Mouse (Mus musculus) stomach, postnatal 0 days (tissue): ENCODE measurements around the gene Btbd8. TPM values are rescaled to one million over a fixed set of nuclear protein-coding genes. Genes with fewer than 3 reads are reported as not detected.

Experiments
- ATAC-seq: fragments of 200-750 bp; cut with Nextera tagmentation; 2 replicates; pipeline ENCODE4 v1.8.0; 2017; ENCODE audit not compliant: low FRiP score, low TSS enrichment
- DNase-seq: peaks from one replicate; pipeline ENCODE4 v3.0.0-alpha.2; 2016; ENCODE audit warnings: low spot score
- H3K27ac ChIP-seq: fragments of 300-500 bp; sonication (generic); replicated peaks from 2 replicates; pipeline ENCODE4 v1.5.1; 2014; ENCODE audit warnings: mild to moderate bottlenecking, control low read depth
- H3K27me3 ChIP-seq: fragments of 300-500 bp; sonication (generic); 2 replicates; pipeline ENCODE4 v1.6.1; 2014; ENCODE audit warnings: low read length; ENCODE audit not compliant: control insufficient read depth, insufficient read depth
- H3K36me3 ChIP-seq: fragments of 300-500 bp; sonication (generic); 2 replicates; pipeline ENCODE4 v1.6.1; 2014; ENCODE audit warnings: low read length, mixed read lengths; ENCODE audit not compliant: control insufficient read depth, insufficient read depth
- H3K4me1 ChIP-seq: fragments of 300-500 bp; sonication (generic); replicated peaks from 2 replicates; pipeline ENCODE4 v1.6.1; 2014; ENCODE audit warnings: antibody characterized with exemption; ENCODE audit not compliant: control insufficient read depth, insufficient read depth
- H3K4me2 ChIP-seq: fragments of 300-500 bp; sonication (generic); replicated peaks from 2 replicates; pipeline ENCODE4 v1.6.1; 2014; ENCODE audit warnings: low read depth, mild to moderate bottlenecking, control low read depth, moderate library complexity
- H3K4me3 ChIP-seq: fragments of 300-500 bp; sonication (generic); 2 replicates; pipeline ENCODE4 v1.5.1; 2014; ENCODE audit warnings: low read depth, low read length, control low read depth
- H3K9ac ChIP-seq: fragments of 300-500 bp; sonication (generic); 2 replicates; pipeline ENCODE4 v1.6.1; 2014; ENCODE audit warnings: mild to moderate bottlenecking, low read length, control low read depth, mixed read lengths
- H3K9me3 ChIP-seq: fragments of 300-500 bp; sonication (generic); 2 replicates; pipeline ENCODE4 v1.6.1; 2016; ENCODE audit warnings: low read length; ENCODE audit not compliant: control insufficient read depth
- CTCF ChIP-seq: IDR thresholded peaks from 2 replicates; pipeline ENCODE4 v1.5.1; 2016; ENCODE audit warnings: antibody characterized with exemption, low read depth, mild to moderate bottlenecking, moderate library complexity
- EP300 ChIP-seq: optimal IDR thresholded peaks from 2 replicates; pipeline ENCODE3; 2016; ENCODE audit warnings: antibody characterized with exemption
- WGBS: fragments of 180-500 bp; shearing (Covaris S2); extraction: QIAGEN DNeasy Blood & Tissue Kit; methylation state at CpG from one replicate; pipeline ENCODE4 v1.1.7; 2014; 5-methylcytosine and 5-hydroxymethylcytosine counted together
- polyA plus RNA-seq: library from polyadenylated mRNA; unstranded; fragments of >200 nt; fragmentation: Nextera tagmentation; extraction: Ambion mirVana; gene quantifications from 2 replicates; pipeline ENCODE4 v1.2.1, GENCODE M21; 2015

Gene Btbd8
- polyA plus RNA-seq, 1 experiment from 2014 or later: 2.3 TPM

- no peak for ATAC-seq
- Histone ChIP-seq H3K27ac (no peak overlapping the region), H3K4me3 (no peak overlapping the region), H3K27me3 (no peaks in the 10 kb centered on the region), H3K9ac (no peak overlapping the region), H3K4me1 (no peaks in the 10 kb centered on the region), H3K9me3 (no peaks in the 10 kb centered on the region), H3K36me3 (no peaks in the 10 kb centered on the region), H3K4me2 (no peak overlapping the region)
- TF ChIP-seq CTCF: no peak
- TF ChIP-seq EP300: no peak
- WGBS: 79% methylated on average over 5 of the region's 5 CpGs
- no peak for DNase-seq
Observed at GRCm38 (mm10) chr5:107441881-107442280, 4.1 kb downstream of the Btbd8 start.

GRCm38 (mm10) chr5:107444251-107444650 lies 6.5 kb downstream of the Btbd8 start:
- H3K27me3 ChIP-seq: no peaks in the 10 kb centered on the region
- WGBS: 87% methylated on average over 4 of the region's 4 CpGs
- no peak for TF ChIP-seq CTCF
- no peak for TF ChIP-seq EP300
- DNase-seq (no peak), ATAC-seq (no peak)
- H3K9me3 ChIP-seq: no peaks in the 10 kb centered on the region
- no peaks in the 10 kb centered on the region for H3K4me1 ChIP-seq
- H3K9ac ChIP-seq: no peak overlapping the region
- H3K36me3 ChIP-seq: no peaks in the 10 kb centered on the region
- H3K27ac ChIP-seq: no peak overlapping the region
- H3K4me3 ChIP-seq: no peak overlapping the region
- H3K4me2 ChIP-seq: no peak overlapping the region

- Histone ChIP-seq H3K4me1 (no peaks in the 10 kb centered on the region), H3K36me3 (no peaks in the 10 kb centered on the region), H3K27me3 (no peaks in the 10 kb centered on the region), H3K27ac (no peak overlapping the region), H3K4me2 (no peak overlapping the region), H3K9me3 (no peaks in the 10 kb centered on the region), H3K4me3 (no peak overlapping the region), H3K9ac (no peak overlapping the region)
- no peak for ATAC-seq
- TF ChIP-seq CTCF: no peak
- TF ChIP-seq EP300: no peak
- 79% methylated on average over 4 of the region's 4 CpGs for WGBS
- DNase-seq: no peak
Observed at GRCm38 (mm10) chr5:107447977-107448376, 10.2 kb downstream of the Btbd8 start.

GRCm38 (mm10) chr5:107448784-107449183 lies 11.0 kb downstream of the Btbd8 start:
- TF ChIP-seq CTCF (no peak), EP300 (no peak)
- 86% methylated on average over 4 of the region's 4 CpGs for WGBS

GRCm38 (mm10) chr5:107449620-107450019 lies 11.8 kb downstream of the Btbd8 start:
- H3K27me3 ChIP-seq: no peaks in the 10 kb centered on the region
- no peaks in the 10 kb centered on the region for H3K36me3 ChIP-seq
- ATAC-seq (no peak), DNase-seq (no peak)
- TF ChIP-seq CTCF (no peak), EP300 (no peak)
- H3K4me2 ChIP-seq: no peak overlapping the region
- no peak overlapping the region for H3K4me3 ChIP-seq
- H3K4me1 ChIP-seq: no peaks in the 10 kb centered on the region
- no peak overlapping the region for H3K27ac ChIP-seq
- no peaks in the 10 kb centered on the region for H3K9me3 ChIP-seq
- 67% methylated on average over 5 of the region's 5 CpGs for WGBS
- no peak overlapping the region for H3K9ac ChIP-seq

More at GRCm38 (mm10) chr5:107448784-107449183, 11.0 kb downstream of the Btbd8 start:
- no peak overlapping the region for H3K4me2 ChIP-seq
- H3K4me3 ChIP-seq: no peak overlapping the region
- DNase-seq (no peak), ATAC-seq (no peak)
- H3K27me3 ChIP-seq: no peaks in the 10 kb centered on the region
- H3K36me3 ChIP-seq: no peaks in the 10 kb centered on the region
- H3K9ac ChIP-seq: no peak overlapping the region
- no peaks in the 10 kb centered on the region for H3K4me1 ChIP-seq
- H3K27ac ChIP-seq: no peak overlapping the region
- no peaks in the 10 kb centered on the region for H3K9me3 ChIP-seq

- Histone ChIP-seq H3K4me2 (no peak overlapping the region), H3K4me3 (no peak overlapping the region), H3K27ac (no peak overlapping the region), H3K9me3 (no peaks in the 10 kb centered on the region), H3K36me3 (no peaks in the 10 kb centered on the region), H3K27me3 (no peaks in the 10 kb centered on the region), H3K4me1 (no peaks in the 10 kb centered on the region), H3K9ac (no peak overlapping the region)
- TF ChIP-seq CTCF (no peak), EP300 (no peak)
- WGBS: 83% methylated on average over 5 of the region's 5 CpGs
- no peak for ATAC-seq
- no peak for DNase-seq
Observed at GRCm38 (mm10) chr5:107450299-107450698, 12.5 kb downstream of the Btbd8 start.
